Mouse (Mus musculus) liver, embryonic 11.5 days (tissue): ENCODE data around the gene Fam43b. TPM values are rescaled to one million over a fixed set of nuclear protein-coding genes. Genes with fewer than 3 reads are reported as not detected.

Source experiments
- ATAC-seq: fragments of 200-750 bp; cut with Nextera tagmentation; replicated peaks from 2 replicates; pipeline ENCODE4 v1.8.0; 2017; ENCODE audit warnings: moderate number of reproducible peaks, mild to moderate bottlenecking, moderate TSS enrichment, moderate library complexity; ENCODE audit not compliant: low FRiP score
- DNase-seq: peaks from one replicate; pipeline ENCODE4 v3.0.0-alpha.2; 2017; ENCODE audit warnings: low spot score
- H3K27ac ChIP-seq: fragments of 300-500 bp; sonication (generic); 2 replicates; pipeline ENCODE4 v1.5.1; 2014; ENCODE audit warnings: mild to moderate bottlenecking, low read depth, low read length, control low read depth
- H3K27me3 ChIP-seq: fragments of 300-500 bp; sonication (generic); replicated peaks from 2 replicates; pipeline ENCODE4 v1.6.1; 2014; ENCODE audit warnings: low read length, mixed read lengths; ENCODE audit not compliant: control insufficient read depth, insufficient read depth
- H3K36me3 ChIP-seq: fragments of 300-500 bp; sonication (generic); 2 replicates; pipeline ENCODE4 v1.6.1; 2014; ENCODE audit warnings: mild to moderate bottlenecking, low read length, moderate library complexity, mixed read lengths; ENCODE audit not compliant: control insufficient read depth, insufficient read depth
- H3K4me1 ChIP-seq: fragments of 300-500 bp; sonication (generic); replicated peaks from 2 replicates; pipeline ENCODE4 v1.6.1; 2014; ENCODE audit warnings: low read length, mixed read lengths; ENCODE audit not compliant: control insufficient read depth, insufficient read depth
- H3K4me2 ChIP-seq: fragments of 300-500 bp; sonication (generic); 2 replicates; pipeline ENCODE4 v1.6.1; 2014; ENCODE audit warnings: mild to moderate bottlenecking, control low read depth, moderate library complexity
- H3K4me3 ChIP-seq: fragments of 300-500 bp; sonication (generic); 2 replicates; pipeline ENCODE4 v1.5.1; 2014; ENCODE audit warnings: low read depth, low read length, control low read depth
- H3K9ac ChIP-seq: fragments of 300-500 bp; sonication (generic); 2 replicates; pipeline ENCODE4 v1.6.1; 2014; ENCODE audit warnings: low read depth, low read length, control low read depth
- H3K9me3 ChIP-seq: fragments of 300-500 bp; sonication (generic); 2 replicates; pipeline ENCODE4 v1.6.1; 2016; ENCODE audit warnings: low read length, inconsistent platforms, mixed read lengths; ENCODE audit not compliant: control insufficient read depth
- WGBS: fragments of 180-500 bp; shearing (Covaris S2); extraction: QIAGEN DNeasy Blood & Tissue Kit; methylation state at CpG from one replicate; pipeline ENCODE4 v1.1.7; 2014; 5-methylcytosine and 5-hydroxymethylcytosine counted together
- polyA plus RNA-seq: library from polyadenylated mRNA; unstranded; fragments of >200 nt; fragmentation: Nextera tagmentation; extraction: Ambion mirVana; gene quantifications from 2 replicates; pipeline ENCODE4 v1.2.1, GENCODE M21; 2014

Gene Fam43b
- polyA plus RNA-seq, 1 experiment from 2014 or later = 0.21 TPM

GRCm38 (mm10) chr4:138425028-138425427, 28.7 kb upstream of the Fam43b start:
- DNase-seq (no peak), ATAC-seq (no peak)
- no peaks in the 10 kb centered on the region; the same call in 1 of the 2 replicates for H3K27me3 ChIP-seq
- 80% methylated on average over 6 of the region's 6 CpGs for WGBS
- no peak overlapping the region for H3K4me2 ChIP-seq
- no peaks in the 10 kb centered on the region for H3K9me3 ChIP-seq
- H3K36me3 ChIP-seq = no peaks in the 10 kb centered on the region
- no peak overlapping the region for H3K9ac ChIP-seq
- H3K4me3 ChIP-seq = no peak overlapping the region
- no peaks in the 10 kb centered on the region for H3K4me1 ChIP-seq
- no peak overlapping the region for H3K27ac ChIP-seq

DNA sequence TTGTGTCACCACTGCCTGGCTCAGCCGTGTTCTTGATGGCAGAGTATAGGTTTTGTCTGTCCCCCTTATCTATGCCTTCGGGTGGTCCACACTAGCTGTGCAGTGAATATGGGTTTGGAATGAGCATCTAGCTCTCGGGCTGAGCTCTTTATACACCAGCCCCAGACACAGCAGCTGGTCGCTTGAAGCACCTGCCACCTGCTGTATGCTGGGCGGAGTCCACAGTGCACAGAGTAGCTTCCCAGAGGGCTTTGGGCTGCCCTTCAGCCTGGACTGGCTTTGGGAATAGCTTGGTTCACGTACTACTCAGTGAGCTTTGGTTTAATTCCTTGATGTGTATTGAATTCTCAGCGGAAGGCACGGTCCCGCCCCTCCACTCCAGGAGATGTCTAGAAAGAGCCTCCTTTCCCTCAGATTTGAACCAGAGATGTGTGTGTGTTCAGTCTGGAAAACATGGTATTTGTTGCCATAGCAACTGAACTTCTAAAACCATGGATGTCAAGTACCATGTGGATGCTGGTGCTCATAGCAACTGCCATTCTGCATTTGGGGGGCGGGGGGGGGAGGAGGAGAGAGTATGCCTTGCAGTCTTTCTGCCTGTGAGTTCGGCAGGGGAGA, 22.1 kb upstream of the Fam43b start:
- Histone ChIP-seq H3K4me1 (no peaks in the 10 kb centered on the region; the same call in 1 of the 2 replicates), H3K27ac (no peak overlapping the region), H3K4me3 (no peak overlapping the region), H3K4me2 (no peak overlapping the region), H3K9me3 (no peaks in the 10 kb centered on the region), H3K27me3 (peaks cover 38% of the 10 kb centered on the region), H3K9ac (no peak overlapping the region), H3K36me3 (no peaks in the 10 kb centered on the region)
- 57% methylated on average over 11 of the region's 11 CpGs for WGBS
- ATAC-seq = no peak
- no peak for DNase-seq

- peaks cover 42% of the 10 kb centered on the region for H3K27me3 ChIP-seq
- H3K4me2 ChIP-seq = no peak overlapping the region
- H3K36me3 ChIP-seq = no peaks in the 10 kb centered on the region
- no peaks in the 10 kb centered on the region; the same call in 1 of the 2 replicates for H3K4me1 ChIP-seq
- ATAC-seq (no peak), DNase-seq (no peak)
- H3K9ac ChIP-seq = no peak overlapping the region
- no peak overlapping the region for H3K27ac ChIP-seq
- H3K9me3 ChIP-seq = no peaks in the 10 kb centered on the region
- no peak overlapping the region for H3K4me3 ChIP-seq
- WGBS = 77% methylated on average over 4 of the region's 4 CpGs
Observed at GRCm38 (mm10) chr4:138417882-138418281, 21.6 kb upstream of the Fam43b start.

GRCm38 (mm10) chr4:138416414-138416813, 20.1 kb upstream of the Fam43b start:
- 61% methylated on average over 5 of the region's 5 CpGs for WGBS
- no peak overlapping the region for H3K27ac ChIP-seq
- H3K9me3 ChIP-seq = no peaks in the 10 kb centered on the region
- no peak overlapping the region for H3K4me3 ChIP-seq
- no peak overlapping the region for H3K4me2 ChIP-seq
- H3K36me3 ChIP-seq = no peaks in the 10 kb centered on the region
- DNase-seq (no peak), ATAC-seq (no peak)
- H3K9ac ChIP-seq = no peak overlapping the region
- no peaks in the 10 kb centered on the region; the same call in 1 of the 2 replicates for H3K4me1 ChIP-seq
- H3K27me3 ChIP-seq = peaks cover 43% of the 10 kb centered on the region

GRCm38 (mm10) chr4:138415991-138416390, 19.7 kb upstream of the Fam43b start:
- Histone ChIP-seq H3K27ac (no peak overlapping the region), H3K4me3 (no peak overlapping the region), H3K4me1 (no peaks in the 10 kb centered on the region; the same call in 1 of the 2 replicates), H3K27me3 (peaks cover 43% of the 10 kb centered on the region), H3K9me3 (no peaks in the 10 kb centered on the region), H3K4me2 (no peak overlapping the region), H3K9ac (no peak overlapping the region), H3K36me3 (no peaks in the 10 kb centered on the region)
- WGBS = 62% methylated on average over 3 of the region's 3 CpGs
- DNase-seq (no peak), ATAC-seq (no peak)

DNA sequence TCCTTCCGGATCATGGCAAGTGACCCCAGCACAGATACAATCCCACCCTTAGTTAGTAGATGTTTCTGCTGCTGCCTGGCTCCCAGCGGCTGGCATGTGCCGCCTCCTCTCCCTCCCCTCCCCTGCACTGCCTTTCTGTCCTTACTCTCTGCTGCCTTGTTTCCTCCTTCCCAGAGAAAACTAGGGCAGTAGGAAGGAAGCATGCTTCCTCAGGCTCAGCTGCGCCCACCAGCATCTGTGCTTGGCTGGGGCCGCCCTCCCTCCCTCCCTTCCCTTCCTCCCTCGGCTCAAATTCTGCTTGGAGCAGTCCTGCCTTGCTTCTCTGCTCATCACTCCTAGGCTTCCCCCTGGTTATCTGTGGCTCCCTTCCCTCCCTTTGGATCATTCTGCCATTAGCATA, 18.4 kb upstream of the Fam43b start:
- H3K36me3 ChIP-seq = no peaks in the 10 kb centered on the region
- ATAC-seq (no peak), DNase-seq (no peak)
- H3K27me3 ChIP-seq = peaks cover 49% of the 10 kb centered on the region
- H3K9ac ChIP-seq = no peak overlapping the region
- no peaks in the 10 kb centered on the region; the same call in 1 of the 2 replicates for H3K4me1 ChIP-seq
- 22% methylated on average over 6 of the region's 6 CpGs for WGBS
- no peaks in the 10 kb centered on the region for H3K9me3 ChIP-seq
- no peak overlapping the region for H3K27ac ChIP-seq
- H3K4me2 ChIP-seq = no peak overlapping the region
- H3K4me3 ChIP-seq = no peak overlapping the region

DNA sequence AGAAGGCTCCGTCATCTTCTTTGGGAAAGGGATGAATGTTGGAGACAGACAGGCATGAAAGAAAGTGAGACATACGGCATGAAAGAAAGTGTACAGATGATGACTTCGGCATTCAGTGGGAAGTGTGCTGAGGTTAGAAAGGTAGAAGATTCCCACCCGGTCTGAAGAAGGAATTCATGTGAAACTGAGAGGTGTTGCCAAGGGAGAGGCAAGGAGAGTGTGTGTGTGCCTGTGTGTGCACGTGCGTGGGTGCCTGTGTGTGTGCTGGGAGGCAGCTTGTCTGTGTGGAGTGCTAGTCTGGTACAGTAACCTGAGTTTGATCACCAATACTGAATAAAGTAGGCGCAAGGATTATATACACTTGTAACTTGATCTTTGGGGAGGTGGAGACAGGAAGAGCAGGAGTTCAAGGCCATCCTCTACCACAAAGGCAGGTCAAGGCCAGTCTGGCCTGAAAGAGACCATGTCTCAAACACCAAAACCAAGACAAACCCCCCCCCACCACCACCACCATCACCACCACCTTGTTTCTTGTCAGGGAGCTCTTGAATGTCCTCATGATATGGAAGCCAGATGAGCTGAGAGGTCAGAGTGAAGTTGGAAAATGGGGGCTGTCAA, 15.3 kb upstream of the Fam43b start:
- Histone ChIP-seq H3K4me2 (no peak overlapping the region), H3K9me3 (no peaks in the 10 kb centered on the region), H3K4me1 (no peaks in the 10 kb centered on the region; the same call in 1 of the 2 replicates), H3K4me3 (no peak overlapping the region), H3K27me3 (peaks cover 30% of the 10 kb centered on the region), H3K27ac (no peak overlapping the region), H3K36me3 (no peaks in the 10 kb centered on the region), H3K9ac (no peak overlapping the region)
- DNase-seq (no peak), ATAC-seq (no peak)
- 51% methylated on average over 7 of the region's 7 CpGs for WGBS

DNA sequence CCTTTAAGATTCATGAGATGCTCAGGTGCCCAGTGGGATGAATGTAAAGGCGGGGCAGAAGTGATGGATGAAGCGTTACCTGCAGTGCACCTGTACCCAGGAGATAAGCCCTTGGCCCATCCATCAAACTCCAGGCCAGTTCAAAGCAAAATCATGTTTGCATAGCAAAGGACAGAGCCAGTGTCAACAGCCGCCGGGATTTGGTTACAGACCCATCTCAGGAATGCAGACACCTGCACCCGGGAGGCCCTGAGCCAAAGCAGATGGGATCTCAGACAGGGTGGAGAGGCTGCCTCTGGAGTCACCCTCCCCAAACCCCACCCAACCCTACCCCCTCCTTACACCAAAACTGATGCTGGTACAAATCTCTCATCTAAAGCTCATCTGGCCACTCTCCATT, 14.7 kb upstream of the Fam43b start:
- no peaks in the 10 kb centered on the region for H3K9me3 ChIP-seq
- peaks cover 29% of the 10 kb centered on the region for H3K27me3 ChIP-seq
- no peaks in the 10 kb centered on the region for H3K36me3 ChIP-seq
- ATAC-seq (no peak), DNase-seq (no peak)
- 11% methylated on average over 5 of the region's 5 CpGs for WGBS
- H3K9ac ChIP-seq = no peak overlapping the region
- no peak overlapping the region for H3K27ac ChIP-seq
- H3K4me3 ChIP-seq = no peak overlapping the region
- no peaks in the 10 kb centered on the region; the same call in 1 of the 2 replicates for H3K4me1 ChIP-seq
- no peak overlapping the region for H3K4me2 ChIP-seq
